In the genomic region with DNA sequence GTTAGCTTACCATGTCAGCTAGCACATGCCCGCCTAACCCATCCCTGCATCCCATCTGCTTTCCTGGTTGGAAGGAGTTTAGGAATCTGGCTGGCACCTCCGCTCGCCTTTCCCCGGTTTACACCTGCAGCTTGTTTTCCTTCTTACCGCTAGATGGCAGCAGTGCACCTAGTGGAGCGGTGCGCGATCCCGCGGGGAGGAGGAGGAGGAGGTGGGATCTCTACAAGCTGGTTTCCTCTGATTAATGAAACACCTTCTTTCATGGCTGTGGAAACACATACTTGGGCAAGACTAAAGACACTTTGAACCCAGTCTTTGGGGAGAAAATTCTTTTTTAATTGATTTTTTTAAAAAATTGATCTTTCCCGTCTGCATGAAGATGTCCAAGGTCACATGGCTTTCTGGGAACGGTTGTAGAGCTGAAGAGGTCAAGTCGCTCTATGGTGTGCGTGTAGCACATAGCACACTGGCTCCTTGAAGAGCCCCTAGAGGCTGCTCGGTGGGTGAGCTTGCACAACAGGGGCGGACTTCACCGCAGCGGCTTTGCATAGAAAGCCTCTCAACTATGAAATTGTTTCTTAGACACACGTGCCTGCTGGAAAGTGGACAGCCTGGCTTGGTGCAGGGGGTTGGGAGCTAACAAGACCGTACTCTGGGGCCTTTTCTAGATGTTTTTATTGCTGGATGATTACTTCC, we compare ENCODE assay signal across 8 mouse cellular contexts. TPM values are rescaled to one million over a fixed set of nuclear protein-coding genes. Genes with fewer than 3 reads are reported as not detected.
DNase-seq lines count a peak whose midpoint lies in the region; ATAC-seq and TF ChIP-seq lines count a peak whose summit lies in the region.

No protein-coding gene starts in this region.

- POLR2A ChIA-PET in Patski (lab: Charles Lee): interaction anchor here (0.7 to 1.4 kb wide), 3 partner anchors 24 to 201 kb away, joined by 3 to 7 read pairs (median 3); a partner anchor contains a TSS

- H3K4me2 ChIP-seq in hindbrain, embryonic 14.5 days (replicated peaks): peak overlapping the region; percentile 38

- peak; percentile 19 for DNase-seq in Patski (ENCODE audit: low read depth, low spot score)
- peak; percentile 86 to 89 for DNase-seq in cerebellum, postnatal 14 days
- peak; percentile 62 to 76 for DNase-seq in frontal cortex, postnatal 36 days (ENCODE audit: low spot score in 2 of 2)
- peak; percentile 87 for DNase-seq in hindbrain, embryonic 14.5 days (ENCODE audit: low spot score)
- peak; percentile 61 to 69 for DNase-seq in layer of hippocampus, postnatal 36 days
- peak; percentile 80 for DNase-seq in lung, postnatal 25 days (ENCODE audit: low spot score)
- DNase-seq in retina, embryonic 14.5 days (ENCODE audit: low spot score): peak; percentile 89
- peak; percentile 45 to 49 for DNase-seq in thymus, postnatal 36 days

- H3K27ac ChIP-seq in hindbrain, embryonic 14.5 days: no peak overlapping the region

- H3K27me3 ChIP-seq in Patski: peaks cover 6% of the 10 kb centered on the region
- H3K27me3 ChIP-seq in hindbrain, embryonic 14.5 days (ENCODE audit: control insufficient read depth, insufficient read depth, low read length): peaks cover 14% of the 10 kb centered on the region; the same call in 1 of the 2 replicates

- WGBS in hindbrain, embryonic 14.5 days: 2% methylated on average over 20 of the region's 20 CpGs

- in situ Hi-C loops in Patski (cut with MboI; ENCODE audit: low pct_unique_long_range_greater_than_20kb): loop anchor here (5.0 to 10.0 kb wide), 3 partner anchors 35 to 300 kb away; no protein-coding TSS in a partner anchor

- no peak overlapping the region for H3K4me3 ChIP-seq in hindbrain, embryonic 14.5 days (replicated peaks; ENCODE audit: low read length)

- no peak overlapping the region for H3K9ac ChIP-seq in hindbrain, embryonic 14.5 days

- no peaks in the 10 kb centered on the region for H3K4me1 ChIP-seq in hindbrain, embryonic 14.5 days (replicated peaks; ENCODE audit: control insufficient read depth, insufficient read depth, low read length)

- ATAC-seq in Patski: peak; percentile 84
- peak; percentile 68 for ATAC-seq in hindbrain, embryonic 14.5 days (ENCODE audit: low FRiP score)

- CTCF ChIA-PET in Patski (lab: Charles Lee): interaction anchor here (0.9 to 2.9 kb wide), 20 partner anchors 8 to 474 kb away, joined by 3 to 35 read pairs (median 4); no protein-coding TSS in a partner anchor

- H3K9me3 ChIP-seq in hindbrain, embryonic 14.5 days (ENCODE audit: control insufficient read depth, low read length): no peaks in the 10 kb centered on the region

- peak; percentile 97 for TF ChIP-seq CTCF in Patski (IDR thresholded peaks at IDR 0.05)

- no peaks in the 10 kb centered on the region for H3K36me3 ChIP-seq in hindbrain, embryonic 14.5 days (replicated peaks; ENCODE audit: control insufficient read depth, insufficient read depth)

RNA-seq across cellular contexts. Expression of a gene that starts 17.5 kb away (rescaled TPM):
- not detected for polyA plus RNA-seq in Patski (2021)
- polyA plus RNA-seq in hindbrain, embryonic 14.5 days (2014; fragmentation: Nextera tagmentation; extraction: Ambion mirVana): 0.24 TPM in 1 of 2 replicates, not detected in the other
- total RNA-seq in layer of hippocampus, postnatal 36 days (2021): not detected

RNA-seq across cellular contexts. Expression of a gene that starts 23.2 kb away (rescaled TPM):
- 5.6 TPM for polyA plus RNA-seq in Patski (2021)
- 4.4 TPM in 2 replicates for polyA plus RNA-seq in hindbrain, embryonic 14.5 days (2014; fragmentation: Nextera tagmentation; extraction: Ambion mirVana)
- 1 to 10 TPM; 1.8 to 2.6 TPM for total RNA-seq in layer of hippocampus, postnatal 36 days (2021)

Comparison
In these comparisons a context has a peak if more than half of its experiments do, and no peak if none do; other contexts are left out.
1. DNase-seq: peak in every context shown above with its lines; median percentile 89 in retina, embryonic 14.5 days; 88 in cerebellum, postnatal 14 days; 87 in hindbrain, embryonic 14.5 days; 80 in lung, postnatal 25 days; 69 in frontal cortex, postnatal 36 days; 65 in layer of hippocampus, postnatal 36 days; 47 in thymus, postnatal 36 days; 19 in Patski.